Mouse (Mus musculus) stomach, postnatal 0 days (tissue): ENCODE results near the gene Aqp6. TPM values are rescaled to one million over a fixed set of nuclear protein-coding genes. Genes with fewer than 3 reads are reported as not detected.

Experiments used
- ATAC-seq: fragments of 200-750 bp; cut with Nextera tagmentation; 2 replicates; pipeline ENCODE4 v1.8.0; 2017; ENCODE audit not compliant: low FRiP score, low TSS enrichment
- DNase-seq: peaks from one replicate; pipeline ENCODE4 v3.0.0-alpha.2; 2016; ENCODE audit warnings: low spot score
- H3K27ac ChIP-seq: fragments of 300-500 bp; sonication (generic); replicated peaks from 2 replicates; pipeline ENCODE4 v1.5.1; 2014; ENCODE audit warnings: mild to moderate bottlenecking, control low read depth
- H3K27me3 ChIP-seq: fragments of 300-500 bp; sonication (generic); 2 replicates; pipeline ENCODE4 v1.6.1; 2014; ENCODE audit warnings: low read length; ENCODE audit not compliant: control insufficient read depth, insufficient read depth
- H3K36me3 ChIP-seq: fragments of 300-500 bp; sonication (generic); 2 replicates; pipeline ENCODE4 v1.6.1; 2014; ENCODE audit warnings: low read length, mixed read lengths; ENCODE audit not compliant: control insufficient read depth, insufficient read depth
- H3K4me1 ChIP-seq: fragments of 300-500 bp; sonication (generic); replicated peaks from 2 replicates; pipeline ENCODE4 v1.6.1; 2014; ENCODE audit warnings: antibody characterized with exemption; ENCODE audit not compliant: control insufficient read depth, insufficient read depth
- H3K4me2 ChIP-seq: fragments of 300-500 bp; sonication (generic); replicated peaks from 2 replicates; pipeline ENCODE4 v1.6.1; 2014; ENCODE audit warnings: low read depth, mild to moderate bottlenecking, control low read depth, moderate library complexity
- H3K4me3 ChIP-seq: fragments of 300-500 bp; sonication (generic); 2 replicates; pipeline ENCODE4 v1.5.1; 2014; ENCODE audit warnings: low read depth, low read length, control low read depth
- H3K9ac ChIP-seq: fragments of 300-500 bp; sonication (generic); 2 replicates; pipeline ENCODE4 v1.6.1; 2014; ENCODE audit warnings: mild to moderate bottlenecking, low read length, control low read depth, mixed read lengths
- H3K9me3 ChIP-seq: fragments of 300-500 bp; sonication (generic); 2 replicates; pipeline ENCODE4 v1.6.1; 2016; ENCODE audit warnings: low read length; ENCODE audit not compliant: control insufficient read depth
- CTCF ChIP-seq: IDR thresholded peaks from 2 replicates; pipeline ENCODE4 v1.5.1; 2016; ENCODE audit warnings: antibody characterized with exemption, low read depth, mild to moderate bottlenecking, moderate library complexity
- EP300 ChIP-seq: optimal IDR thresholded peaks from 2 replicates; pipeline ENCODE3; 2016; ENCODE audit warnings: antibody characterized with exemption
- WGBS: fragments of 180-500 bp; shearing (Covaris S2); extraction: QIAGEN DNeasy Blood & Tissue Kit; methylation state at CpG from one replicate; pipeline ENCODE4 v1.1.7; 2014; 5-methylcytosine and 5-hydroxymethylcytosine counted together
- polyA plus RNA-seq: library from polyadenylated mRNA; unstranded; fragments of >200 nt; fragmentation: Nextera tagmentation; extraction: Ambion mirVana; gene quantifications from 2 replicates; pipeline ENCODE4 v1.2.1, GENCODE M21; 2015

Gene Aqp6
- polyA plus RNA-seq, 1 experiment from 2014 or later, result not detected

DNA sequence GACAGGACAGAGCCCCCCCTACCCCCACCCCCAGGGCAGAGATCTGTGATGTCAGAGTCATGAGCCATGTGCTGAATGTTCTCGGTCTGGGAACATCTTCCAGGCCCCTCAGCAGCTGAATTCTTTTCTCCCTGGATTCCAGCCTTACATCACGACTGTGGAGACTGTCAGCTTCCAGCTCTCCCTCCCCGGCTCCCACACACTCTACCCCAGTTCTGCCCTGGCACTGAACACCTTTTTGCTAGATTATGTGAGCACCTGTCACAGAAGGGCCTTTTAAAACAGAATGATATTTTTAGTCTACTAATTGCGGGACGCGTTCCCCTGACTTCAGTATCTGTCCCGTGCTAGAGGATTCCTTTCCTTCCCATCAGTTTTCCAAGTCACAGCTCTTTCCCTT is 10.4 kb downstream of the Aqp6 start:
- Histone ChIP-seq H3K27me3 (no peaks in the 10 kb centered on the region), H3K36me3 (no peaks in the 10 kb centered on the region), H3K4me2 (no peak overlapping the region), H3K9me3 (no peaks in the 10 kb centered on the region), H3K9ac (no peak overlapping the region), H3K4me1 (0 out of 2 replicates have a peak, but pooled peaks cover 2% of the 10 kb centered on the region), H3K27ac (no peak overlapping the region), H3K4me3 (no peak overlapping the region)
- DNase-seq (peak; percentile 13), ATAC-seq (no peak)
- WGBS, result 52% methylated on average over 6 of the region's 7 CpGs
- no peak for TF ChIP-seq CTCF
- TF ChIP-seq EP300, result no peak

GRCm38 (mm10) chr15:99614273-99614672 is 13.1 kb downstream of the Aqp6 start:
- DNase-seq (no peak), ATAC-seq (no peak)
- H3K4me1 ChIP-seq, result 0 out of 2 replicates have a peak, but pooled peaks cover 2% of the 10 kb centered on the region
- no peak overlapping the region for H3K9ac ChIP-seq
- H3K27ac ChIP-seq, result no peak overlapping the region
- 63% methylated on average over 13 of the region's 13 CpGs for WGBS
- no peaks in the 10 kb centered on the region for H3K9me3 ChIP-seq
- H3K27me3 ChIP-seq, result no peaks in the 10 kb centered on the region
- TF ChIP-seq CTCF, result no peak
- TF ChIP-seq EP300, result no peak
- no peaks in the 10 kb centered on the region for H3K36me3 ChIP-seq
- no peak overlapping the region for H3K4me3 ChIP-seq
- no peak overlapping the region for H3K4me2 ChIP-seq

- WGBS, result 8% methylated on average over 12 of the region's 12 CpGs
- ATAC-seq (peak; percentile 79), DNase-seq (peak; percentile 35)
These were observed 13.6 kb downstream of the Aqp6 start for GRCm38 (mm10) chr15:99614753-99615152.

GRCm38 (mm10) chr15:99615246-99615645 is 14.0 kb downstream of the Aqp6 start:
- H3K4me3 ChIP-seq, result no peak overlapping the region
- H3K36me3 ChIP-seq, result no peaks in the 10 kb centered on the region
- 0 out of 2 replicates have a peak overlapping the region, but pooled peaks have one; percentile 14 for H3K4me2 ChIP-seq
- DNase-seq (peak; percentile 18), ATAC-seq (peak; percentile 69)
- no peaks in the 10 kb centered on the region for H3K27me3 ChIP-seq
- no peak for TF ChIP-seq EP300
- TF ChIP-seq CTCF, result 0 out of 2 replicates have a peak, but pooled peaks have one; percentile 0
- H3K9me3 ChIP-seq, result no peaks in the 10 kb centered on the region
- 18% methylated on average over 9 of the region's 9 CpGs for WGBS
- H3K9ac ChIP-seq, result no peak overlapping the region
- 0 out of 2 replicates have a peak overlapping the region, but pooled peaks have one; percentile 13 for H3K27ac ChIP-seq
- 0 out of 2 replicates have a peak, but pooled peaks cover 2% of the 10 kb centered on the region for H3K4me1 ChIP-seq

More at GRCm38 (mm10) chr15:99614753-99615152, 13.6 kb downstream of the Aqp6 start:
- no peaks in the 10 kb centered on the region for H3K9me3 ChIP-seq
- H3K4me3 ChIP-seq, result no peak overlapping the region
- 0 out of 2 replicates have a peak, but pooled peaks cover 2% of the 10 kb centered on the region for H3K4me1 ChIP-seq
- H3K9ac ChIP-seq, result no peak overlapping the region
- H3K27ac ChIP-seq, result no peak overlapping the region
- H3K4me2 ChIP-seq, result 0 out of 2 replicates have a peak overlapping the region, but pooled peaks have one; percentile 14
- H3K27me3 ChIP-seq, result no peaks in the 10 kb centered on the region
- H3K36me3 ChIP-seq, result no peaks in the 10 kb centered on the region
- TF ChIP-seq EP300 (no peak), CTCF (0 out of 2 replicates have a peak, but pooled peaks have one; percentile 1)

- peaks cover 8% of the 10 kb centered on the region; the same call in 1 of the 2 replicates for H3K36me3 ChIP-seq
- no peak overlapping the region for H3K4me2 ChIP-seq
- H3K4me3 ChIP-seq, result no peak overlapping the region
- H3K27me3 ChIP-seq, result no peaks in the 10 kb centered on the region
- 0 out of 2 replicates have a peak, but pooled peaks cover 2% of the 10 kb centered on the region for H3K4me1 ChIP-seq
- H3K9me3 ChIP-seq, result no peaks in the 10 kb centered on the region
- TF ChIP-seq EP300, result no peak
- no peak for TF ChIP-seq CTCF
- 74% methylated on average over 3 of the region's 3 CpGs for WGBS
- no peak for DNase-seq
- no peak for ATAC-seq
- no peak overlapping the region for H3K27ac ChIP-seq
- no peak overlapping the region for H3K9ac ChIP-seq
These were observed 17.4 kb downstream of the Aqp6 start for GRCm38 (mm10) chr15:99618595-99618994.

- ATAC-seq (no peak), DNase-seq (no peak)
- Histone ChIP-seq H3K4me3 (no peak overlapping the region), H3K9ac (no peak overlapping the region), H3K4me2 (no peak overlapping the region), H3K4me1 (0 out of 2 replicates have a peak, but pooled peaks cover 2% of the 10 kb centered on the region), H3K36me3 (peaks cover 14% of the 10 kb centered on the region), H3K27ac (no peak overlapping the region), H3K27me3 (no peaks in the 10 kb centered on the region), H3K9me3 (no peaks in the 10 kb centered on the region)
- TF ChIP-seq CTCF, result no peak
- TF ChIP-seq EP300, result no peak
- 69% methylated on average over 4 of the region's 4 CpGs for WGBS
These were observed 18.6 kb downstream of the Aqp6 start for GRCm38 (mm10) chr15:99619821-99620220.
